Mouse (Mus musculus) embryonic stem cell, embryonic (primary cell): ENCODE measurements around the gene Fstl4.

Source experiments
- CTCF ChIA-PET, 4 experiments: fragments of 300-600 bp in 2 of 4; fragments of 350-600 bp in 2 of 4; sonication (Branson Sonifier 250); formaldehyde crosslinking; loops; one replicate each; lab custom pipeline; 2022; ENCODE audit warnings: inconsistent platforms in 2 of 4; lab: Charles Lee
- POLR2A ChIA-PET, 4 experiments: fragments of 300-600 bp in 2 of 4; fragments of 350-600 bp in 2 of 4; sonication (Branson Sonifier 250); formaldehyde crosslinking; loops; one replicate each; lab custom pipeline; 2022; ENCODE audit warnings: antibody characterized with exemption in 4 of 4, inconsistent platforms in 1 of 4; lab: Charles Lee

Gene Fstl4

GRCm38 (mm10) chr11:53085858-53086565 lies 321.6 kb downstream of the Fstl4 start:
- POLR2A ChIA-PET, result interaction anchor here in 1 of 4 experiments (1.3 to 1.6 kb wide), 2 partner anchors 8 to 40 kb away, joined by 3 to 5 read pairs; no protein-coding TSS in a partner anchor
- CTCF ChIA-PET, result interaction anchor here (0.6 to 2.9 kb wide), 29 partner anchors 9 to 1697 kb away, joined by 3 to 18 read pairs (median 4); no protein-coding TSS in a partner anchor

- ChIA-PET POLR2A (interaction anchor here in 2 of 4 experiments (0.7 kb wide), 2 partner anchors 43 to 1484 kb away, joined by 3 read pairs; no protein-coding TSS in a partner anchor), CTCF (interaction anchor here in 2 of 4 experiments (0.7 to 0.8 kb wide), 2 partner anchors 9 to 12 kb away, joined by 3 read pairs; no protein-coding TSS in a partner anchor)
Measured at GRCm38 (mm10) chr11:53087896-53088295, 323.5 kb downstream of the Fstl4 start.

GRCm38 (mm10) chr11:53091596-53091995 lies 327.2 kb downstream of the Fstl4 start:
- ChIA-PET CTCF (interaction anchor here in 1 of 4 experiments (1.1 kb wide), 1 partner anchor 38 kb away, joined by 3 read pairs; no protein-coding TSS in a partner anchor), POLR2A (interaction anchor here in 1 of 4 experiments (0.7 kb wide), 1 partner anchor 524 kb away, joined by 5 read pairs; no protein-coding TSS in a partner anchor)

GRCm38 (mm10) chr11:53096871-53097270 lies 332.4 kb downstream of the Fstl4 start:
- POLR2A ChIA-PET, result no interaction called here
- CTCF ChIA-PET, result interaction anchor here in 2 of 4 experiments (1.1 to 4.2 kb wide), 2 partner anchors 11 to 15 kb away, joined by 3 to 18 read pairs; no protein-coding TSS in a partner anchor

- ChIA-PET CTCF (interaction anchor here in 3 of 4 experiments (0.9 to 4.2 kb wide), 3 partner anchors 12 to 157 kb away, joined by 3 to 18 read pairs (median 3); no protein-coding TSS in a partner anchor), POLR2A (interaction anchor here in 1 of 4 experiments (0.8 kb wide), 1 partner anchor 701 kb away, joined by 3 read pairs; the partner anchor contains the start of gene 9530068E07Rik)
Measured at GRCm38 (mm10) chr11:53097331-53097730, 332.9 kb downstream of the Fstl4 start.

- ChIA-PET POLR2A (interaction anchor here in 1 of 4 experiments (0.8 kb wide), 1 partner anchor 702 kb away, joined by 3 read pairs; the partner anchor contains the start of gene 9530068E07Rik), CTCF (interaction anchor here in 3 of 4 experiments (0.7 to 4.2 kb wide), 3 partner anchors 11 to 156 kb away, joined by 3 to 18 read pairs (median 6); no protein-coding TSS in a partner anchor)
Measured at GRCm38 (mm10) chr11:53097870-53098269, 333.4 kb downstream of the Fstl4 start.

GRCm38 (mm10) chr11:53098780-53099198 lies 334.4 kb downstream of the Fstl4 start:
- ChIA-PET CTCF (no interaction called here), POLR2A (interaction anchor here in 1 of 4 experiments (0.6 kb wide), 1 partner anchor 1256 kb away, joined by 3 read pairs; no protein-coding TSS in a partner anchor)

GRCm38 (mm10) chr11:53099322-53099721 lies 334.9 kb downstream of the Fstl4 start:
- ChIA-PET CTCF (no interaction called here), POLR2A (no interaction called here)

GRCm38 (mm10) chr11:53101732-53102131 lies 337.3 kb downstream of the Fstl4 start:
- CTCF ChIA-PET, result no interaction called here
- POLR2A ChIA-PET, result interaction anchor here in 2 of 4 experiments (0.6 to 1.8 kb wide), 3 partner anchors 9 to 642 kb away, joined by 3 to 7 read pairs (median 6); no protein-coding TSS in a partner anchor

- ChIA-PET POLR2A (no interaction called here), CTCF (no interaction called here)
Measured at GRCm38 (mm10) chr11:53103601-53104325, 339.3 kb downstream of the Fstl4 start.

GRCm38 (mm10) chr11:53107706-53108105 lies 343.3 kb downstream of the Fstl4 start:
- ChIA-PET CTCF (interaction anchor here in 1 of 4 experiments (0.7 kb wide), 1 partner anchor 730 kb away, joined by 3 read pairs; no protein-coding TSS in a partner anchor), POLR2A (no interaction called here)

- CTCF ChIA-PET, result no interaction called here
- POLR2A ChIA-PET, result no interaction called here
Measured at GRCm38 (mm10) chr11:53108798-53109197, 344.4 kb downstream of the Fstl4 start.

GRCm38 (mm10) chr11:53109701-53110467 lies 345.4 kb downstream of the Fstl4 start:
- CTCF ChIA-PET, result interaction anchor here in 1 of 4 experiments (0.7 kb wide), 1 partner anchor 21 kb away, joined by 3 read pairs; no protein-coding TSS in a partner anchor
- POLR2A ChIA-PET, result interaction anchor here in 1 of 4 experiments (0.6 to 1.8 kb wide), 2 partner anchors 9 to 159 kb away, joined by 3 to 6 read pairs; no protein-coding TSS in a partner anchor

GRCm38 (mm10) chr11:53115711-53116110 lies 351.3 kb downstream of the Fstl4 start:
- ChIA-PET POLR2A (no interaction called here), CTCF (interaction anchor here in 1 of 4 experiments (1.0 kb wide), 1 partner anchor 14 kb away, joined by 3 read pairs; no protein-coding TSS in a partner anchor)

- ChIA-PET CTCF (interaction anchor here in 1 of 4 experiments (1.0 kb wide), 1 partner anchor 13 kb away, joined by 3 read pairs; no protein-coding TSS in a partner anchor), POLR2A (no interaction called here)
Measured at GRCm38 (mm10) chr11:53116356-53116755, 351.9 kb downstream of the Fstl4 start.

- CTCF ChIA-PET, result interaction anchor here in 1 of 4 experiments (1.0 kb wide), 1 partner anchor 697 kb away, joined by 3 read pairs; no protein-coding TSS in a partner anchor
- POLR2A ChIA-PET, result no interaction called here
Measured at GRCm38 (mm10) chr11:53118226-53118965, 354.0 kb downstream of the Fstl4 start.

- ChIA-PET POLR2A (interaction anchor here in 1 of 4 experiments (0.6 kb wide), 1 partner anchor 140 kb away, joined by 3 read pairs; no protein-coding TSS in a partner anchor), CTCF (no interaction called here)
Measured at GRCm38 (mm10) chr11:53119966-53120365, 355.5 kb downstream of the Fstl4 start.
